Mouse (Mus musculus) olfactory bulb, adult 2 months (tissue): ENCODE results near the gene Tfr2.

Experiments used
- CTCF ChIP-seq: fragments of 200-500 bp; IDR thresholded peaks from 2 replicates; pipeline ENCODE4 v1.5.1; 2012; ENCODE audit warnings: low read depth, mild to moderate bottlenecking, low read length, moderate library complexity; ENCODE audit not compliant: insufficient read depth
- POLR2A ChIP-seq: fragments of 200-500 bp; IDR thresholded peaks from 2 replicates; pipeline ENCODE4 v1.6.1; 2012; ENCODE audit warnings: mild to moderate bottlenecking, low read depth, low read length, moderate library complexity; ENCODE audit not compliant: insufficient read depth

DNA sequence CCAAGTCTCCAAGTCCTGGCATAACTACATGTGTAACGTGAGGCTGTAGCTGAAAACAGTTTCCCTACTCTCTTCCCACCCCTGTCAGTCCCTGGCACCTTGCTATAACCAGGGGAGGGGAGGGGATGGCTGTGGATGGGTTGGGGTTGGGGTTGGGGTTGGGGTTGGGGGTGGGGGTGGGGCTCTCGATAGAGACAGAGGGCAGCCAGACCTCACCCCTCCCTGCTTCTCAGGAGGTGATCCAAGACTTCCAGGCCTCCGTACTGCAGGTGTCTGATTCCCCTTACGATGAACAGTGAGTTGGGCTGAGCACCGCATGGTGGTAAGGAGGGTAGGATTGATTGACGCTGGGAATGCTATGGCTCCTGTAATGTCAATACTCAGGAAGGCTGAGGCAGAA, 3.9 kb upstream of the Tfr2 start:
- TF ChIP-seq POLR2A (no peak), CTCF (no peak)
